Mouse (Mus musculus) erythroblast, embryonic 14.5 days (primary cell): ENCODE data around the gene Plekha6. TPM values are rescaled to one million over a fixed set of nuclear protein-coding genes. Genes with fewer than 3 reads are reported as not detected.
A peak's percentile ranks its signal among the peaks of the same experiment; 100 is the strongest.

Experiments used
- H3K27me3 ChIP-seq: 2 replicates; pipeline ENCODE4 v1.6.1; 2012; ENCODE audit warnings: inconsistent platforms; ENCODE audit not compliant: control insufficient read depth
- H3K36me3 ChIP-seq: 2 replicates; pipeline ENCODE4 v1.6.1; 2012; ENCODE audit warnings: mild to moderate bottlenecking, inconsistent platforms; ENCODE audit not compliant: control insufficient read depth
- H3K4me1 ChIP-seq: 2 replicates; pipeline ENCODE4 v1.6.1; 2012; ENCODE audit warnings: inconsistent platforms; ENCODE audit not compliant: control insufficient read depth
- H3K4me3 ChIP-seq: replicated peaks from 2 replicates; pipeline ENCODE3; 2012; ENCODE audit warnings: moderate library complexity, mild to moderate bottlenecking, inconsistent platforms
- H3K9me3 ChIP-seq: 2 replicates; pipeline ENCODE4 v1.6.1; 2012; ENCODE audit warnings: low read length, inconsistent platforms, mixed read lengths; ENCODE audit not compliant: control insufficient read depth
- GATA1 ChIP-seq: IDR thresholded peaks from 2 replicates; pipeline ENCODE4 v1.6.1; 2012; ENCODE audit warnings: low read length, inconsistent platforms, mixed read lengths
- TAL1 ChIP-seq: IDR thresholded peaks from 3 replicates; pipeline ENCODE4 v1.6.1; 2012; ENCODE audit warnings: low read length, inconsistent platforms, mixed read lengths
- polyA plus RNA-seq: library from polyadenylated mRNA; stranded (reverse); fragments of >175 nt; gene quantifications from 2 replicates; pipeline ENCODE4 v1.2.3, GENCODE M21; 2012

The Plekha6 gene
- polyA plus RNA-seq, 1 experiment, result 0.04 TPM

DNA sequence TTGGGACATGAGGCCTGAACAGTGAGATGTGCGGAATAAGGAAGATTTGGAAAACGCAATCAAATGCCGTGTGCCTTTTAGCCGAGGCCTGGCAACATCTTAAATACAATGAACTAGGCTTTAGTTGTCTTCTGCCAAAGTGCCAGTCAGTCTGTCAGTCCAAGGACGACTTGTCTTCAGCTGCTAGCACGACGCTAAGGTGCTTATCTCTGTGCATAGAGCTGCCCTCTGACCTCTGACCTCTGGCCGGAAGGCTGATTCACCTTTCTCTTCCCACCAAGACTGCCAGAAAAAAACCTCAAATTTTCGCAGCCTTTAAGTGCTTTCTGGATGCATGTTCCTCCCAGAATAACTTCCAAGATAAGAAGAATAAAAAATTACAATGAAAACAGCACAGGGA lies 36.7 kb upstream of the Plekha6 start:
- H3K4me1 ChIP-seq, result peaks cover 34% of the 10 kb centered on the region
- no peak overlapping the region for H3K4me3 ChIP-seq
- H3K9me3 ChIP-seq, result no peaks in the 10 kb centered on the region
- H3K36me3 ChIP-seq, result peaks cover 8% of the 10 kb centered on the region
- TF ChIP-seq TAL1 (no peak), GATA1 (no peak)
- no peaks in the 10 kb centered on the region for H3K27me3 ChIP-seq

DNA sequence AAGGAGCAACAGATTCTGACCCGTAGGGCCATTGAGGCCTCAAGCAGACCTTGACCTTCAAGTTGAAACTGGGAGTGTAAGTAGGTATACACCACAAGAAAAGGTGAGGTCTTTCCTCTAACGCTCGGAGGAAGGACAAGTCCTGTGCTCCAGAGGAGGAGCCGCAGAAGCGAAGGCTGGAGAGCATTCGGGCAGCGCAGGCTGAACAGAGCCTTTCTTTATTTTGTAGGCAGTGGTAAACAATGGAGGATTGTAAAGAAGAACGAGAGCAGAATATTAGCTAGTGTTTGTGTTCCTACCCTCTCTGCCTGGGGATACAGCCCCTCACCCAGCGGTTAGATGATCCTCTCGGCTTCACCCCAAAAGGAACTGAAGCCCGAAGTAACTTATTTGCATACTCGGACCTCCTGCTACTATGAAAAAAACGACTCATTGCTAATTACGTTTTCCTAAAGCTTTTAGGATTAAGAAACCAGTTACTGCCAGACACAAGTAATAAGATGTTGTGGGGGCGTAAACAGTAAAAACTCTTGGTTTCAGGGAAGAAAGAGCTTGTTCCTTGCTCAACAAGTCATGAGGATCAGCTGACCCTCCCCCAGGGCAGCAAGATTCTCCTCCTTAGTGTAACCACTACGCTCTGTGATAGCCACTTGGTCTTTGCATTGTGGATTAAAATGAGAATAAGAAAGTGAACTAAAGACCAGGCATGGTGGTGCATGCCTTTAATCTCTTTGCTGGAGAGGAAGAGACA lies 34.4 kb upstream of the Plekha6 start:
- Histone ChIP-seq H3K27me3 (no peaks in the 10 kb centered on the region), H3K4me1 (peaks cover 34% of the 10 kb centered on the region), H3K4me3 (peak overlapping the region; percentile 87), H3K36me3 (peaks cover 31% of the 10 kb centered on the region), H3K9me3 (no peaks in the 10 kb centered on the region)
- TF ChIP-seq GATA1 (no peak), TAL1 (no peak)

DNA sequence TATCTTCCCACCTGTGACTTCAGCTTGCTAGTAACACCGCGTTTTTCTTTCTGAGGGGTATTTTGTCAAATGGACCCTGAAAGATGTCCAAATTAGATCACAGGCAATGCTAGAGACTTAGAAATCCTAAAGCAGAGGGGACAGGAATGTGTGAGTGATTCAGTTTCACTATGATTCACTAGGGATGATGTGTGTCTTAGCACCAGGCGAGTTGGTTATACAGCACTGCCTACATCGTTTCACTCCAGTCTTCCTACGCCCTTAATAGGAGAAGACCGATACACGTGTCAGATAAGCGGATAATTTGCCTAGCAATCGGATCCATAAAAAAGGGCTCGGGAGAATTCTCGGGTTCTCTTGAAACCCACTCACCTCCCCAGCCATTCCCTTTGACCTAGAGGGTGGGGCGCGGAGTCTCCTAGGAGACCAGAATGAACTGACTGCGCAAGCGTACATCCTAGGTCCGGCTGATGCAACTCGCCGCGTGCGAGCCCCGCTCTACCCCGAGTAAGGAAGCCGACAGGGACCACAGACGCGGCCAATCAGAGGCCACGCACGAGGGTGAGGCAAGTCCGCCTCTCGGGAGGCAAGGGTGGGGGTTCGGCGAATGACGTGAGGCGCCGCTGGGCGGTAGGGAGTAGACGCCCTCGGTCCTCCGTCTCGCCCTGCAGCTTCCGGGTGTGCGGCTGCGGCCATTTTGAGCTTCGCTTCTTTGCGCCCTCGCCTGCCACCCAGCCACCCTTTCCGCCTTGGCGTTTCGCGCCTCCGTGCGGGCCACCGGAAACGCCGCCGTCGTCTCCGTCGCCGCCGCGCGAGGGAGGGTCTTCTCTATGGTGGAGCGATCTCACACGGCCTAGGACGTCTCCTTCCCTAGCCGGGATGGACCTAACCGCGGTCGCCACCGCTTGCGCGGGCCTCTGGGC lies 33.1 kb upstream of the Plekha6 start, which contains the start of gene Ppp1r15b:
Gene Ppp1r15b, plus strand, starts transcription at position 506 of the 923 bp plus-strand sequence.
- Histone ChIP-seq H3K36me3 (peaks cover 44% of the 10 kb centered on the region), H3K4me3 (peak within 1 kb of the TSS; percentile 87), H3K4me1 (peaks cover 40% of the 10 kb centered on the region), H3K27me3 (no peaks in the 10 kb centered on the region), H3K9me3 (no peaks in the 10 kb centered on the region)
- no peak for TF ChIP-seq GATA1
- TF ChIP-seq TAL1, result no peak

DNA sequence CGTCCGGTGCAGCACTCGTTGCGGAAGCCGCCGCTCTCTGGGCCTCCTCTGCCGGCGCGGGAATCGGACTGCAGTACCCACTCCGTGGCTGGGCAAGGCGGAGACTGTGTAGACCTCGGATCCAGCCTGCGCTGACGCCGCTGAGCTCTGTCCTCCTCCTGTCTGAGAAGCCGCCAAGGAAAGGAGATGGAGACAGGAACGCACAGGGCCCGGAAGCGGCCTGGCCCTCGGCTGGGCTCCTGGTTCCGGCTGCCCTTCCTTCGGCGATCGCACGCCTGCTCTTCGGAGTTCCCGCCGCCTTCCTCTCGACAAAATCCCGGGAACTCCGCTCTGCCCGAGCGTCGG lies 32.5 kb upstream of the Plekha6 start:
- peaks cover 50% of the 10 kb centered on the region for H3K36me3 ChIP-seq
- H3K9me3 ChIP-seq, result no peaks in the 10 kb centered on the region
- H3K4me1 ChIP-seq, result peaks cover 40% of the 10 kb centered on the region
- H3K27me3 ChIP-seq, result no peaks in the 10 kb centered on the region
- H3K4me3 ChIP-seq, result peak overlapping the region; percentile 87
- no peak for TF ChIP-seq TAL1
- TF ChIP-seq GATA1, result no peak

DNA sequence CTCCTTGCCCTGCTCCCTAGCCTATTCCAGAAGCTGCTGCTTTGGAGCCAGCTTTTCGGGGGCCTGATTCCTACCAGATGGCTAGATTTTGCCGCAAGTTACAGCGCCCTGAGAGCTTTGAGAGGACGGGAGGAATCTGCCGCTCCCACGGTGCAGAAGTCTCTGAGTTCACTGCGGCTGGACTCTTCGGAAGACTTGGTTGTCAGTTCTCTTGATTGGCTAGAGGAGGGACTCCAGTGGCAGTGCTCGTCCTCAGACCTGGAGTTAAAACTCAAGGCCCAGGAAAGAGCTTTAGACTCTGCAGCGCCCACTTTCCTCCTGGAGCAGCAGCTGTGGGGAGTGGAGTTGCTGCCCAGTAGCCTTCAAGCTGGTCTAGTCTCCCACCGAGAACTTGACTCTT lies 32.1 kb upstream of the Plekha6 start:
- Histone ChIP-seq H3K4me3 (peak overlapping the region; percentile 87), H3K36me3 (peaks cover 54% of the 10 kb centered on the region), H3K9me3 (no peaks in the 10 kb centered on the region), H3K4me1 (peaks cover 42% of the 10 kb centered on the region), H3K27me3 (no peaks in the 10 kb centered on the region)
- no peak for TF ChIP-seq GATA1
- TF ChIP-seq TAL1, result no peak

DNA sequence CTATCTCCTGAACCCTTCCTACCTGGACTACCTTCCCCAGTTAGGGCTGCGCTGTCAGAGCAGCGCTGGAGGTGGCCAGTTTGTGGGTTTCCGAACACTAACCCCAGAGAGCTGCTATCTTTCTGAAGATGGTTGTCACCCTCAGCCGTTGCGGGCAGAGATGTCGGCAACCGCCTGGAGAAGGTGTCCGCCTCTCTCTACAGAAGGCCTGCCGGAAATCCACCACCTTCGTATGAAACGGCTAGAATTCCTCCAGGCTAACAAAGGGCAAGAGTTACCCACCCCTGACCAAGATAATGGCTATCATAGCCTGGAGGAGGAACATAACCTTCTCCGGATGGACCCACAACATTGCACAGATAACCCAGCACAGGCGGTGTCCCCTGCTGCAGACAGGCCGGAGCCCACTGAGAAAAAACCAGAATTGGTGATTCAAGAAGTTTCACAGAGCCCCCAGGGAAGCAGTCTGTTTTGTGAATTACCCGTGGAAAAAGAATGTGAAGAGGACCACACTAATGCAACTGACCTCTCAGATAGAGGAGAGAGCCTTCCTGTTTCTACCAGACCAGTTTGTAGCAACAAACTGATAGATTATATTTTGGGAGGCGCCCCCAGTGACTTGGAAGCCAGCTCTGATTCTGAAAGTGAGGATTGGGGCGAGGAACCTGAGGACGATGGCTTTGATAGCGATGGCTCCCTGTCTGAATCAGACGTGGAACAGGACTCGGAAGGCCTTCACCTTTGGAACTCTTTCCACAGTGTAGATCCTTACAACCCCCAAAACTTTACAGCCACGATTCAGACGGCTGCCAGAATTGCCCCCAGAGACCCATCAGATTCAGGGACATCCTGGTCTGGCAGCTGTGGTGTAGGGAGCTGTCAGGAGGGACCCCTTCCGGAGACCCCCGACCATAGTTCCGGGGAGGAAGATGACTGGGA lies 31.4 kb upstream of the Plekha6 start:
- no peaks in the 10 kb centered on the region for H3K9me3 ChIP-seq
- peak overlapping the region; percentile 87 for H3K4me3 ChIP-seq
- no peaks in the 10 kb centered on the region for H3K27me3 ChIP-seq
- peaks cover 44% of the 10 kb centered on the region for H3K4me1 ChIP-seq
- peaks cover 61% of the 10 kb centered on the region for H3K36me3 ChIP-seq
- TF ChIP-seq TAL1 (no peak), GATA1 (no peak)

DNA sequence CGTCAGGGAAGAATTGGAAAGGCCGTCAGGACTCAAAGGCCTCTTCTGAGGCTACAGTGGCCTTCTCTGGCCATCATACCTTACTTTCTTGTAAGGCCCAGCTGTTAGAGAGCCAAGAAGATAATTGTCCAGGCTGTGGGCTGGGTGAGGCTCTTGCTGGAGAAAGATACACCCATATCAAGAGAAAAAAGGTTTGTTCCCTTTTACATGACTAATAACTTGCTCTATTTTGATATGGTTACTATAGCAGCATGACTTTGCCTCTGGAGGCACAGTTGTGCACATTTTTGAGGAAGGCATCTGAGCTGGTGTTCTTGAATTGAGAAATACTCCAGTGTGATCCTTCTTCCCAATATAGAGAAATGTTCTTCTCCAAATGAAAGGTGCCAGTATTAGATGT lies 30.6 kb upstream of the Plekha6 start:
- H3K27me3 ChIP-seq, result no peaks in the 10 kb centered on the region
- no peaks in the 10 kb centered on the region for H3K9me3 ChIP-seq
- peaks cover 69% of the 10 kb centered on the region for H3K36me3 ChIP-seq
- peak overlapping the region; percentile 87 for H3K4me3 ChIP-seq
- peaks cover 45% of the 10 kb centered on the region for H3K4me1 ChIP-seq
- TF ChIP-seq GATA1 (peak; percentile 61; the same call in 1 of the 2 replicates), TAL1 (peak; percentile 75)

DNA sequence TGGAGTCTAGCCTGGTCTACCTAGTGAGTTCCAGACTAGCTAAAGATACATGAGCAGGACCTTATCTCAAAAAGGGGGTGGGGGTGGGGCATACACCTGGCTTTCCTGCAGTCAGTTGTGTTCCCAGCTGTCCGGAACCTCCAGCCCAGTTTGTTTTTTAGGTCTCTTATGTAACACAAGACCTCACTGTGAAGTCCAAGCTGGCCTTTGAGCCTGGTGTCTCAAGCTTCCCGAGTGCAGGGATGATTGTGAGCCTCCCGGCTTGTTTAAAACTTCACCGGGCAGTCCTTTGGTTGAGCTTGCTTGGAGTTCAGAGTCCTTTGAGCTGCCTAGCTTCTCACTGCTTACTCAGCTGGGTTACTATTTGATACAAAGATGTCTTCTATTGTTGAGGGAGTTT lies 29.9 kb upstream of the Plekha6 start:
- H3K27me3 ChIP-seq, result no peaks in the 10 kb centered on the region
- TF ChIP-seq GATA1 (no peak), TAL1 (no peak)
- H3K36me3 ChIP-seq, result peaks cover 76% of the 10 kb centered on the region
- peak overlapping the region; percentile 87 for H3K4me3 ChIP-seq
- H3K4me1 ChIP-seq, result peaks cover 46% of the 10 kb centered on the region
- no peaks in the 10 kb centered on the region for H3K9me3 ChIP-seq
